Mouse (Mus musculus): ENCODE data around the gene Sac3d1.

Gene Sac3d1

DNA sequence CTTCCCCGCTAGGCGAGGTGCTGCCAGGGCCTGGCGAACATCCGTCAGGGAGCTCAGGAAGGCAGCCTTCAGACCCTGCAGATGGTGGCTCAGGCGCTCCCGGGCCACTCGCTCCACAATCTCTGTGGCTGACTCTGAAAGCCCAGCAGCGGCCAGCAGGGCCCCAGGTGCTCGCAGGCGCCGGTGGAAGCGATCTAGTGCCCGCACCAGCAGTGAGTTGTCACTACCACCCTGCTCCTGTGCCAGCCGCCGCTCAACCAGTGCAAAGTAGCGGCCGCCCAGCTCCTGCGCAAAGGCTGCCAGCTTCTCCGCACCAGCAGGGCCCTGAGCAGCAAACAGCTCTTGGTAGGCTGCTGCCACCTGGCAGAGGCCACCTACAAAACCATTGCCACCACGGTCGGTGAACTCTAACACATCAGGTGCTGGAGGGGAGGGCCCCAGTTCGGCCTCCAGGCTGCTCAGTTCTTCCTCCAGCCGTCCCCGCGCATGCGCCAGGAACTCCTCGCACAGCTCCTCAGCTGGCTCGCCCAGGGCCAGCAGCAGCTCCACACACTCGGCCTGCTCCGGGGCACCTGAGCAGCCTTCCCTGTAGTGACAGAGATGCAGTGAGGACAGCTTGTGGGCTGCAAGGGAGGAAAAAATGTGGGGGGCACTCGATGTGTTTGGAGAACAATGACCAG lies 47.7 kb downstream of the Sac3d1 start:
- no peak for DNase-seq (ENCODE audit: inconsistent ontology term)

- DNase-seq (ENCODE audit: inconsistent ontology term), result no peak
Observed at GRCm38 (mm10) chr19:6069851-6070250, 48.6 kb downstream of the Sac3d1 start.

DNA sequence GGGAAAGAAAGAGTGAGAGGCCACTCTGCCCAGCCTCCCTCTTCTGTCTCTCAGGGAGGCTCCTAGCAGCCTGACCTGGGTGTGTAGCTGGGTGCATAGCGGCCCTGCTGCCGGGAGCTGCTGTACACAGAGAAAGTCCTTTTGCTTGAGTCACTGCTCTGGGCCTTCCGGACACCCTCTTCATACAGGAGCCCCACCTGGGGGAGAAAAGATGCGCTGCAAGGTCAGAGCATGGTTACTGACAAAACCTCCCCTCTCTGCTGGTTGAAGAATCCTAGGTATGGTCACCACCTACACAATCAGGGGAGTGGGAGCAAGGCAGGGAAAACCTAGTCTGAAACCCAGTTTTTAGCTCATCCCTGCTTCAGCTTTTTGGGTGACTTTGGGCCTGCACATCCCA lies 49.5 kb downstream of the Sac3d1 start:
- DNase-seq (ENCODE audit: inconsistent ontology term), result no peak

DNA sequence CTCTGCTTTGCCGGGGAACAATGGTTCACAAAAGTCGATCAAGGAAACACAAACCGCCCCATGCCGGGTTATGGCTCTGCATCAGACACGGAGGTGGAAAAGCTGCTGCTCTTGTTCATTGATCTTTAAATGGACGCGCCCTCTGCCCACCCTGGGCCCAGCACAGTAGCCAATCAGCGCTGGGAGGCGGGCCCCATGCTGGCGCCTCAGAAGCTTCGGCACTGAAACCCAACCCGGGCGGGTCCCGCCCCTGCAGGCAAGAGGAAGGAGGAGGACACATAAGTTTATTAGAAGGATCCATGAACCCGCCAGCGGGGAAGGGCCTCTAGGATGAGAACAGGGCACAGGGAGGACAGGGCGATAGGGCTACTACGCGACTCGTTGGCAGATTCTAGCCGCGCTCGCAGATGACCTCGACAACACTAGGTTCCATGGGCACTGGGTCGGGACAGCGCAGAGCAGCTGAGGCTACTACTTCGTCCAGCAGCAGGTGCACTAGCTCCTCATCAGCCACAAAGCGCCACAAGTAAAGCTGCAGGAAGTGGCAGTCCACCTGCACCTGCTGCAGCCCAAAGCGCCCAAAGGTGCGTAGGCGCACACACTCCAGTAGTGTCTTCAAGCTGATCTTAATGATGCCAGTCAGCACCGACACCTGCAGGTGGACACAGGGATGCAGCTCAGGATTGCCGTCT lies 50.6 kb downstream of the Sac3d1 start, which contains the start of gene Tm7sf2:
Gene Tm7sf2, minus strand, starts transcription at position 650 of the 692 bp plus-strand sequence.
- DNase-seq (ENCODE audit: inconsistent ontology term), result peak; percentile 97

- peak; percentile 66 for DNase-seq (ENCODE audit: inconsistent ontology term)
Observed at GRCm38 (mm10) chr19:6067011-6067723, 51.3 kb downstream of the Sac3d1 start.

GRCm38 (mm10) chr19:6066571-6066970 lies 51.9 kb downstream of the Sac3d1 start:
- DNase-seq (ENCODE audit: inconsistent ontology term), result no peak
